Mouse (Mus musculus): ENCODE data around the gene Rpusd2. TPM values are rescaled to one million over a fixed set of nuclear protein-coding genes. Genes with fewer than 3 reads are reported as not detected.
"Not testable (repeated sequence)": the region's sequence is repeated elsewhere in the genome, so short reads cannot be mapped to it uniquely, and the experiment has no call there.

Gene Rpusd2
- 1 to 10 TPM; 4.2 to 4.7 (median 4.5) TPM for total RNA-seq (2022)

- DNase-seq (ENCODE audit: low spot score), result peak; percentile 94
These were observed at the start of gene Rpusd2 for GRCm38 (mm10) chr2:119034656-119035396. Gene Rpusd2, plus strand, starts transcription at chr2:119034790.

- DNase-seq (ENCODE audit: low spot score), result no peak
These were observed 39.1 kb upstream of the Rpusd2 start for GRCm38 (mm10) chr2:118995490-118995889.

GRCm38 (mm10) chr2:118995919-118996797, 38.4 kb upstream of the Rpusd2 start:
- no peak for DNase-seq (ENCODE audit: low spot score)

GRCm38 (mm10) chr2:118996798-118997105, 37.8 kb upstream of the Rpusd2 start:
- DNase-seq (ENCODE audit: low spot score), result no peak

- no peak for DNase-seq (ENCODE audit: low spot score)
These were observed 36.3 kb upstream of the Rpusd2 start for GRCm38 (mm10) chr2:118998115-118998866.

- no peak for DNase-seq (ENCODE audit: low spot score)
These were observed 35.5 kb upstream of the Rpusd2 start for GRCm38 (mm10) chr2:118999025-118999639.

GRCm38 (mm10) chr2:119006886-119007285, 27.7 kb upstream of the Rpusd2 start:
- no peak for DNase-seq (ENCODE audit: low spot score)

- no peak for DNase-seq (ENCODE audit: low spot score)
These were observed 25.2 kb upstream of the Rpusd2 start for GRCm38 (mm10) chr2:119009376-119009775.

GRCm38 (mm10) chr2:119014989-119015388, 19.6 kb upstream of the Rpusd2 start:
- DNase-seq (ENCODE audit: low spot score), result no peak

- DNase-seq (ENCODE audit: low spot score), result peak; percentile 62
These were observed 18.9 kb upstream of the Rpusd2 start for GRCm38 (mm10) chr2:119015604-119016180.

GRCm38 (mm10) chr2:119016312-119016711, 18.3 kb upstream of the Rpusd2 start:
- DNase-seq (ENCODE audit: low spot score), result not testable (repeated sequence)

- no peak for DNase-seq (ENCODE audit: low spot score)
These were observed 16.9 kb upstream of the Rpusd2 start for GRCm38 (mm10) chr2:119017647-119018046.

- DNase-seq (ENCODE audit: low spot score), result peak; percentile 40
These were observed 16.0 kb upstream of the Rpusd2 start for GRCm38 (mm10) chr2:119018391-119019122.

GRCm38 (mm10) chr2:119019131-119019530, 15.5 kb upstream of the Rpusd2 start:
- DNase-seq (ENCODE audit: low spot score), result no peak

- DNase-seq (ENCODE audit: low spot score), result no peak
These were observed 15.1 kb upstream of the Rpusd2 start for GRCm38 (mm10) chr2:119019538-119019937.

GRCm38 (mm10) chr2:119023154-119023660, 11.4 kb upstream of the Rpusd2 start:
- no peak for DNase-seq (ENCODE audit: low spot score)

GRCm38 (mm10) chr2:119024536-119025238, 9.9 kb upstream of the Rpusd2 start:
- DNase-seq (ENCODE audit: low spot score), result no peak

GRCm38 (mm10) chr2:119025239-119025616, 9.4 kb upstream of the Rpusd2 start:
- no peak for DNase-seq (ENCODE audit: low spot score)

- no peak for DNase-seq (ENCODE audit: low spot score)
These were observed 7.6 kb upstream of the Rpusd2 start for GRCm38 (mm10) chr2:119026951-119027350.
